Mouse (Mus musculus) T-helper 1 cell (primary cell): ENCODE results near the gene Zfc3h1.

Source experiments
- in situ Hi-C: fragments of 300-600 bp; cut with MboI, MseI; formaldehyde crosslinking; loops from one replicate; pipeline ENCODE4 v1.15.1; 2025; ENCODE audit warnings: high pct_unique_total_duplicates

Gene Zfc3h1

DNA sequence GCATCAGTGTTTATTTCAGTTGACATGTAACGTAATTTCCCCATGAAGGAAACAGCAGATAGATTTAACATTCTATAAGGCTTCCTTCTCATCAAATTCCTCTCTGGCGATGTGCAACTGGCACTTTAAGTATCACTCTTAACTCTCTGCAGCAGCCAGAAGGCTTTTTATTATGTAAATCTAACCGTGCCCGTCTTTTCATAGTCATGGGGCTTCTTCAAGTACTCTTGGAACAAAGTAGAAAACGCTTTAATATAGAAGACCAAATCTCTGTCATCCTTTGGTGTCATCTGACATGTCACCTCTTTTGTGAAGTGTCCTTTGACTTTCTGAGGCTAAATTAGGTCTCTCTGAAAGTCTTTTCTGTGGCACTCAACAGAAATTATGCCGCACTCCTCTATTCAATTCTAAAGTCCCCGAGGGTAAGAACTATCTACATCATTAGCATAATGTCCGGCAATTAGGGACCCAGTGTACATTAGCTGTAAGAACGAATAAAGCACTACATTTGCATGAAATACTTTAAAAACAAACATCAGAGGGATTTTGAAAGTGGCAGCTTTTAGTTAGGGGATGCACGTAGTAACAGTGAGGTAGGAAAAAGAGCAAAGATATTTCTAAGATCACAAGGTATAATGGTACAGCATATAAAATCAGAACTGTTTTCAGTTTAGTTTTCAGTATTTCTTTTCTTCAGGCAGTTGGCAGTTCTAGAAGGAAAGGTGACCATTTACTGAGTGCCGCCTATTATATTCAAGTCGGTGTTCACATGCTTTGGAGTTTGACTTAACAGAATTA, 1.7 kb upstream of the Zfc3h1 start:
- in situ Hi-C loops: loop anchor here (25.0 kb wide), 1 partner anchor 1979 kb away; no protein-coding TSS in a partner anchor

DNA sequence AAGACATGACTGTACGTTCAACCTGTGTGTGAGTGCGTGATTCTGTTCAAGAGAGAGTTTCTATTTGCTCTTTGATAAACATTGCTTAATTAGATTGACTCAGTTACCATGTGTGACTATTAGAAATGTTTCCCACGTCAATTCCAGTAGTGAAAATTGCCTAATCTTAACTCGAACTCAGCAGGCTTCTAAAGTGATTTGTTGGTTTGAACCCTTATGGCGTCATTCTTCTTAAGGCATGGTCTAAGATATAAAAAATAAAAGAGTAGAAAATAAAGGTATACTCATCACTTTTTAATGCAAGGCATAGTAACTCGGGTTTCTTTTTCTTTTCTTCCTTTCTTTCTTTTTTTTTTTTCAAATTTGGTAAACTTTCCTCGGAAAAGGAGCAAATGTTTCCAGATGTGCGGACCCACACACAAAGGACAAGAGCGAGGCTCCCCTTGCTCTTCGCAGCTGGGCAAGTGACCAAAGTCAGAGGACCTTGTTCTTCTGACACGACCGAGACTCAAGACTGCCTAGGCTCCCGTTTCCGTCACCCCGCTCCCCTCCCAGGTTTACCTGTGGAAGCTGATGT, 1.0 kb upstream of the Zfc3h1 start:
- in situ Hi-C loops: loop anchor here (25.0 kb wide), 1 partner anchor 1979 kb away; no protein-coding TSS in a partner anchor

GRCm38 (mm10) chr10:115385018-115386002, 551 bp downstream of the Zfc3h1 start:
- in situ Hi-C loops: loop anchor here (5.0 to 25.0 kb wide), 2 partner anchors 53 to 1977 kb away; no protein-coding TSS in a partner anchor

DNA sequence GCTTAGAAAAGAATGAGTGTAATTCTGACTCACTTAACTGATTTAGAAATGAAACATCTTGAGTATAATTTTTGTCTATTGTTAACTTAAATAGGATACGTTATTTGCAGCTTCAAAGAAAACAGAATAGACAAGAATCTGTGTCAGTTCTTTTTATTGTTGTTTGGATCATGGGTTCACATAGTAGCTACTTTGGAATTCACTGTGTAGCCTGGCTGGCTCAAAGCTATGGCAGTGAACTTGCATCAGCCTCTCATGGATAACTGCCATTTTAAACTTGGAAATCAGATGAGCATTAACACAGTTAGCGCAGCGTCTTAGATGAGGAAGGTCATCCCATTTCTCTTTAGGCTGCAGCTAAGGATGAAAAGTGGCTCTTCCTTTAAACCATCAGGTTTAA, 3.1 kb downstream of the Zfc3h1 start:
- in situ Hi-C loops: loop anchor here (5.0 to 25.0 kb wide), 2 partner anchors 56 to 1974 kb away; no protein-coding TSS in a partner anchor

- in situ Hi-C loops: loop anchor here (25.0 kb wide), 1 partner anchor 1971 kb away; no protein-coding TSS in a partner anchor
Measured at GRCm38 (mm10) chr10:115391076-115391475, 6.3 kb downstream of the Zfc3h1 start.

- in situ Hi-C loops: loop anchor here (25.0 kb wide), 1 partner anchor 1970 kb away; no protein-coding TSS in a partner anchor
Measured at GRCm38 (mm10) chr10:115391896-115392295, 7.1 kb downstream of the Zfc3h1 start.

DNA sequence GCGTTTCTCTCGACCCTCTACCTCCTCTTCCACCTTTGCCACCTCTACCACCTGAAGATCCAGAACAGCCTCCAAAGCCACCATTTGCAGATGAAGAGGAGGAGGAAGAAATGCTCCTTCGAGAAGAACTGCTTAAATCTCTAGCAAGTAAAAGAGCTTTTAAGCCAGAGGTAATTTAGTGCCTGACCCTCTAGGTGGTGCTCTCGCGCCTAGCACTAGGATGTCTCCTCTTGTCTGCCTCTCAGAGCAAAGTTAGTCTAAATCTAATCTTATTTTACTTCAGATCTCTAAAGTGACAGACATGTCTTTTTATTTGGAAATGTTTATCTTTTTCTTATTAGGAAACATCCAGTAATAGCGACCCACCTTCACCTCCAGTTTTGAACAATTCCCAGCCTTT, 21.6 kb downstream of the Zfc3h1 start:
- in situ Hi-C loops: no loop called here

DNA sequence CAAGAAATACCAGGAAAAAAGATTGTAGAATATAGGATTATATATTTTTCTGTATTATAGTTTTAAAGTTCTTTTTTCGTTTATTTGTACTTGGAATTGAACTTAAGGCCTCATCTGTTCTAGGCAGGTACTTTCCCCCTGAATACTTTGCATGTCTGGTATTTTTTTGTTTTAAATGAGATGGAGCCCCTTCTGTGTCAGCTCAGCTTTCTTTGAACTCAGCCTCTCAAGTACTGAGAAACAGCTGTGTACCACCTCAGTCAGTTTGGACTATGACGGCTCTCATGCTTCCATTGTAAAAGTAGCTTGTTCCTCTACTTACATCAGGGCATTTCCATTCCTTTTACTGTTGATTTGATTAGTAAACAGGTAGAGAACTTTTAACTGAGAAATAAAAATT, 28.7 kb downstream of the Zfc3h1 start:
- in situ Hi-C loops: no loop called here

GRCm38 (mm10) chr10:115414056-115414455, 29.3 kb downstream of the Zfc3h1 start:
- in situ Hi-C loops: no loop called here

DNA sequence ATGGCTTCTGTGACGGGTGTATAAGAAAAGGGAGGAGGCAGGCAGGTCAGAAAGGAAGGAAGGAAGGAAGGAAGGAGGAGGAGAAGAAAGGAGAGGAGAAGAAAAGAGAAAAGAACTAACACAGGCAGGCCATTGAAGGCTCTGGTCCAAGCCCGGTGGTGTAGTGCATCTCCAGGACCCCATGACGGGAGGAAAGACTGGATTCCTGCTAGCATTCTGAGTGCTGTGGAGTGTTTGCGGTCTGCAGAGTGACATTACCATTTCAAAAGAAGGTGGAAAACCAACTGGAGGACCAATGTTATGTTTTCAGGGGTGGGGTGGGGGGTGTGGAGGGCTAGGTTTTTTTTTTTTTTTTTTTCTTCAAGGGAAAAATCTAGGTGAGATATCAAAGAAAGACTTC, 37.2 kb downstream of the Zfc3h1 start:
- in situ Hi-C loops: no loop called here

DNA sequence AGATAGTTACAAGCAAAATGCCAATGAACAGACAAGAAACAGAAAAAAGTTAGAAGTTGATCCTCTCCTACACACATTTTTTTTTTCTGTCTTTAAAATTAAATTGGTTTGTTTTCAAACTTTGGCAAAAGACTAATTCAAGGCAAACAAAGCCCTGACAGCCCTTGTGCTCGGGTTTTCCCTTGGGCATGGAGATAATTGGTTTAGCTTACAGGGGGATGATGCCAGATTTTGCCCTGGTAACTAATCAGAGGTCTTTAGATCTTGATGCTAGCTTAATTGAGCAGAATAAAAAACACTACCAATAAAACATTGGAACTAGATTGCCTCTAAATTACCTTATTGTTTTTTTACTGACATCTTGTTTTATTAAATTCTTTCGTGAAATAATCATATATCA, 40.6 kb downstream of the Zfc3h1 start:
- in situ Hi-C loops: no loop called here

- in situ Hi-C loops: no loop called here
Measured at GRCm38 (mm10) chr10:115437286-115437685, 52.5 kb downstream of the Zfc3h1 start.

- in situ Hi-C loops: loop anchor here (10.0 kb wide), 1 partner anchor 166 kb away; no protein-coding TSS in a partner anchor
Measured at GRCm38 (mm10) chr10:115448614-115449013, 63.9 kb downstream of the Zfc3h1 start.

GRCm38 (mm10) chr10:115457368-115458021, 72.7 kb downstream of the Zfc3h1 start:
- in situ Hi-C loops: no loop called here

DNA sequence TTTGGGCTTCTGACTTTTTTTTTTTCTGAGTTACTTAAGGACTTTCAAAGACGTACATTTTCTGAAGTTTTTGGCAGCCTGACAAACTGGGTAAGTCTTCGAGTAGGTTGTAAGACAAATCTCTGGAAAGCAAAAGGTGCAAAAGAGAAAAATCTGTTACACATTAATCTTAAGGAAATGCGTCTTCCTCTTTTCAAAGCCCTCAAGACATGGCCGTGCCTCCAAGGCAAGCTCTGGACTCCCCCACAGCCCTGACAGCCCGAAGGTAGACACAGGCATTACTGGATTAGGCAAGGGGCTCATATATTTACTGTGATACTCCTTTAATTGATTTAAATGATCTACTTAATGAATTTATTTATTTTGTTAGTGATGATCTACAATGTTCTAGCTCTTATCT, 77.9 kb downstream of the Zfc3h1 start:
- in situ Hi-C loops: no loop called here

GRCm38 (mm10) chr10:115465072-115465471, 80.3 kb downstream of the Zfc3h1 start:
- in situ Hi-C loops: no loop called here

GRCm38 (mm10) chr10:115465778-115466177, 81.0 kb downstream of the Zfc3h1 start:
- in situ Hi-C loops: no loop called here

DNA sequence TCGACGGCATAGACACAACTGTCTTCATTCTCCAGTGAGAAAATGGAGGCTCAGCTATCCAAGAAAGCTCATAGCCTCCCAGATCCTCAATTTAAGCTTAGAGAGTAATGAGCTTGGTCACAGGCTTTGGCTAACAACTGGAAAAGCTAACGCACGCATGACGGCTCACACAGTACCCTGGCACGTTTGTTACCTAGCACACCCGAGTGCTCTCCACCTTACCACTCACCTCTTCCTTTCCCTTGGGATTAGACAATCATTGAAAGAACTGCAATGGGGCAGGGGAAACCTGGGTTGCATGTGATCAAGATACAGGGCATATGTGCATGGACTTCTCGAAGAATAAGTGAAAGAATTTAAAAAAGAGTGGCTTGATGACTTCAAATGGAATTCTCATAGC, 83.2 kb downstream of the Zfc3h1 start:
- in situ Hi-C loops: no loop called here

- in situ Hi-C loops: no loop called here
Measured at GRCm38 (mm10) chr10:115468632-115469031, 83.9 kb downstream of the Zfc3h1 start.

DNA sequence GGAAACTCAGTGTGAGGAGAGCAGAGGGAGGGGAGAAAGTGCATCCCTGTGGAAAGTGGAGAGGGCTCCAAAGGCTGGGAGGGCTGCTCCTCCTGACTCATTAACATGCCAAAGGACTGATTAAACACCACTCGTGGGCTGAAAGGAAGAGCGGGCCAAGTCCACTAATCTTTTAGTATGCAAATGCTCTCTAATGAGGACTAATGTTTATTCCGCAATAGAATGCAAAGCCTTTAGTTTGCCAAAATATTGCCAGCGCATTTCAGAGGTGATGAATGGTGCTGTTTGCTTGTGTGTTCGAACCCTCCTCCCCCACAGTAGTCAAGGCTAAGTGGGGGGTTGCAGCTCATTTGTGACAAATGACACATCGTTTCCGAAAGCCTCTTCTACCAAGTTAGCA, 84.3 kb downstream of the Zfc3h1 start:
- in situ Hi-C loops: no loop called here
